Mouse (Mus musculus) common myeloid progenitor, adult 5-6 weeks (primary cell): ENCODE measurements at regions not wholly inside any gene's neighbourhood (a gene's known extent, or its start where the extent isn't known, plus 50 kb on each side); places are given as distances from the start of the nearest gene placed in this dataset.

Source experiments
- ATAC-seq: replicated peaks from 2 replicates; pipeline ENCODE4 v1.8.0; 2016; ENCODE audit warnings: low read depth, mild to moderate bottlenecking, moderate TSS enrichment, inconsistent platforms; ENCODE audit not compliant: poor library complexity, severe bottlenecking

GRCm38 (mm10) chr8:35983083-35983482 lies 217.5 kb downstream of the Gm19410 start:
- no peak for ATAC-seq

DNA sequence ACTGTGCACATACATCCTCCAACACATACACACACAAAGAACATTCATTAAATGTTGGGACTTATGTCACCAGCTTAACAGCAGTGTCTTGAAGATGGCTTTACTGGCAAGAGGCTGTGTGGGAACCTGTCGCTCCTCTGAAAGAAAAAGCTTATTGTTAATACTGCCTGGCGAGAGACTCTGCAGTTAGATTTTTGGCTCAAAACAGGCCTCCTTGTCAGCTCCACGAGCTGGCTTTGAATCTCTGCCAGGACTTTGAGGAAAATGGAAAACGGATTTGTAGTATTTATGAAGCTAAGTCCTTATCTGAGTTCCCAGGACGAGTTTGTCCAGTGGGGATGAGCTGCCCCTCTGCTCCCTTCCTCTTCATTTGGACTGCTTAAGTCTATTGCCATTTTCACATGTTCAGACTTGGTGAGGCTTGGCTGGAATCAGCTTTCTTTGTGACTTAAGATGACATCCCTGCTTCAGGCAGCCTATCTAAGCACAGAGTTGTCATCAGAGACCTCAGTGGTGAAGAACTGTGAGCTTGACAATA lies 219.6 kb downstream of the Gm19410 start:
- ATAC-seq: no peak

DNA sequence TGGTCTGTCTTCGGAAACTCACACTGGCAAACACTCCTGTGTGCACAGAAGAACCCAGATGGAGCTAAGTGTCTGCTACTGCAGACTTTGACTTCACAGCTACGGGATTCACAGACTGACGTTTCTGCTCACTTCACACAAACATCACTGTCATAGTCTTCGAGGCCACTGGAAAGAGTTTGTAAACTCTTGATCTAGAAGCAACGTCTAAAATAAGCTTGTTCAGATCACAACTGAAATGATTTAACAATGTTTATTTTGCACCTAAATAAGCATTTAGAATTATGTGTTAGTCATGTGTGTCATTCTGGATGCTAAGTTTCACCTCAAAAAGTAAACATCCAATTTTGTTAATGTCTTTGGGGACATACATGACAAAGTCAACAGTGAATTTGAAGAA lies 221.7 kb downstream of the Gm19410 start:
- ATAC-seq: no peak

GRCm38 (mm10) chr8:35991013-35991412 lies 225.4 kb downstream of the Gm19410 start:
- no peak for ATAC-seq

- no peak for ATAC-seq
These were observed 226.5 kb downstream of the Gm19410 start for GRCm38 (mm10) chr8:35991936-35992603.

DNA sequence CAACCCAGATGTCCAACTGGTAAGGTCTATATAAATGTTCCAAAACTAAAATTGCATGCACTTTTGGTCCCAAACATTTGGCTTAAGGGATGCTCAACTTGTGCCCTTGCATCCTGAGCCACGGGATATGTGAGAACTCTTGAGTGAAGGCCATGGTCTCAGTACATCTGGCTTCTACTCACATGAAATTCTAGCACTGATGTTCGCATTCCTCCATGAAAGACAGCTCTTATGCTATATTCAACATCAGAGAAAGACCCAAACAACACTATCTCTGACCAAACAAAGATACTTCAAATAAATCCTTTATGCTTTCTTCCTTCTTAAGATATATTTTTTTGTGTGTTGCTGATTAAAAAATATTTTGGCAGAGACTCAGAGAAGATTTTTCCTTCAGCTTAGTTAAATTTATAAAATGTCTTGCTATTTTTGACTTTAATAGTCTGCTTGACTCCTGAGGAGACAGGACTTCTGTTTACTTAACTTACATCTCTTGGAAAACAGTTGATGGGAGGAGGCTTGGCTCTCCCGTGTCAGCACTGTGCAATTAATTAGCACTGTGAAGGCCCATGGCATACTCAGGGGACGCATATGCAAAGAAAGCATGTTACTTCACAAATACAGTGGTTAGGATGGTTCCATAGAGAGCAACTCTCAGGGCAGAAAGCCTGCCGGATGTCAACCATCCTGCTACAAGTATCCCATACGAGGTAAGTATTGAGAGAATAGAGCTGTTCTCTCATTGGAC lies 230.9 kb downstream of the Gm19410 start:
- no peak for ATAC-seq

DNA sequence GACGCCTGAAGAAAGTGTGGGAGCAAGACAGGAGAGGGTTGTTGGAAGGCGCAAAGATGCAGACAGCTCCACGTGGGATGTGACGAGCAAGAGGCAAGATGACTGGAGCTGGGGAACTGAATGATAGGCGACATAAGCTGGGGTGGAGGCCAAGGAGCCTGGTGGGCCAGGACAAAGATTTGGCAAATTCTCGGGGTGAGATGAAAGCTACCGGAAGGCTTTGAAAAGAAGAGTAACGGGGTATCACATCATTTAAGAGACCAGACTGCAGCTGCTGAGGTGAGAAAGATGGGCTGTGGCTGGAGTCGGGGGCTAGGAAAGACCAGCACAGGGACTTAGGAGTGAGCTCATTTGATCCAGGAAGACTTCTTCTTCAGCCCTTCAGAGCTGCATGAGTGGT lies 234.0 kb downstream of the Gm19410 start:
- no peak for ATAC-seq

- no peak for ATAC-seq
These were observed 238.8 kb downstream of the Gm19410 start for GRCm38 (mm10) chr8:36004387-36004786.

DNA sequence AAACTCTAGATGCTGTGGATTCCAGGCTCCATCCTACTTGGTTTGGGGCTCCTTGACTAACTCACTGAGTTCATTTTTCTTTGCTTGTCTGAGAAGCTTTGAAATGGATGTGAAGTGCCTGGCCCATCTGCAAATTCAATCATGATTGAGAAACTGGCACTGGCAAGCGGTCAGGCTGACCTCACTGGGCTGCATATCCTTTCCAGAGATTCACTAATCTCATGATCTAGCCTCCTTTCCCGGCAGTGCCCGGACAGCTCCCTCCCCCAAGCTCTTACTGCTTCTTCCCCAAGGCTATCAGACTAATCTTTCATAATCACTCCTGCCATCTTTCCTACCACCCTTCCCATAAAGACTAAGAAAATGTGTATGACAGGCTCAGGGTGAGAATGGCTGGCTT lies 239.9 kb downstream of the Gm19410 start:
- ATAC-seq: no peak

DNA sequence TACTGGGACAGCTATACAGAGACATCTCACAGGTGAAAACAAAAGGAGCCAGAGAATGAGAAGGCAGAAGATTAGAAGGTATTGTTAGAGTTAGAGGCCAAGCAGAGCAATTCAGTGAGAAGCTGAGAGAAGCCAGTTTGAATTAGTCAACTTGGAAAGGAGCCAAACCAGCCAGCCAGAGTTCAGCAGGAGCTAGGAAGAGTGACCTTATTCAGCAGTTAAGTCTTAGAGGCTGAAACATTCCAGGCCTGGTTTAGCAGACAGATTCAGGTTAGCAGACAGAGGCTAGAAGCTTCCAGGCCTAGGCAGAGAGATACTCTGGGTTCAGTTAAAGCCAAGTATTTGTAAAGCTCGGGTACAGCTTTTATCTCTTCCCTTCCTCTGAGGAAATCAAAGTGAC lies 242.1 kb downstream of the Gm19410 start:
- no peak for ATAC-seq

DNA sequence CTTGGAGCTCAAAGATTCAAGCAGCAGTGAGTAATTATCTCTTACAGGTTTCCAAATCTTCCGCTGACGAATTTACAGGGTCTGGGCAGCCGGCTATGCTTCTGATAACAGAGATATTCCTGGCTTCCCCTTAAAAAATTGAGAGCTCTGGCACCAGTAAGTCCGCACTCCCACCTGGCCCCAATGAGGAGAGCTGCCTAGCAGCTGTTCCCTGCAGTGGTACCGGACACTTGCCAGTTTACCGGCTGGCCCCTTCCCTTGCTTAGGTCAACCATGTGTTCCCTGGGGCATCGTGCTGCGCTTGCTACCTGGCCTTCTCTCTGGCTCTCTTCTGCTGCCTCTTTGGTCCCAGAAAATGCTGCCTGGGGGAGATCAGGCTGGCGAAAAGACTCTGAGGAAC lies 244.0 kb downstream of the Gm19410 start:
- no peak for ATAC-seq

DNA sequence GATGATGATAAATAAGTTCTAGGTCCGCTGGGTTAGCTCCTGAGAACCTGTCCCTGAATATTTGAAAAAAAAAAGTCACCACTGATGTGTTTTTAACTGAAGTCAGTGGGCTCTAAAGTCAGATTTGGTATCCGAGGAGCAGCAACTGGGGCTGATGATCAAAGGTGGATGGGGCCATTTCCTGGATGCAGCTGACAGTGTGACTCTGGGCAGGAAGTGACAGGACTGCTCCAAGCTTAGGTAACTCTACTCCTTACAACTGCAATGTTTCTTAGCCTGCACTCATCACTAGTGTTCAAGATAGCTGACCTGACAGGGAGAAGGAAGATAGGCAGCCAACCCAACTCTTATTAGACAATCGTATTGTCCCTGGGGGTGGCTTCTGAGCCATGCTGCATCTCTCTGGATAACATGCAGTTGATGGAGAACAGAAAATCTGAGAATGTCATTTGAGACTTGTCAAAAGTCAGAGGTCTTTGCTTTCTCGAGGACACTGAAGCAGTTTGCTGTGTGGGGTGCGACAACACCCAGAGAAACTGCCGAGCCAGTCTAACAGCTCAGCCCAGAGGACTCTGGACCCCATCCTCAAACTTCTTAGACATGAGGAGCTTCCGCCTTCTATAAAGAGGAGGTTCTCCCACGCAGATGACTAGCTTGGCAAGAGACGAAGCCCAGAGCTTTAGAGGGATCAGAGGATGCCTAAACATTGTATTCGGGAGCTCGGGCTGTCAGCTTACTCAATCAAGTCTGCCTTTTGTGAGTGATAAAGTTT lies 245.0 kb downstream of the Gm19410 start:
- ATAC-seq: no peak

- ATAC-seq: no peak
These were observed 249.3 kb downstream of the Gm19410 start for GRCm38 (mm10) chr8:36014862-36015261.

- peak; percentile 61 for ATAC-seq
These were observed 250.9 kb downstream of the Gm19410 start for GRCm38 (mm10) chr8:36016321-36017114.

- ATAC-seq: peak; percentile 88
These were observed 253.6 kb downstream of the Gm19410 start for GRCm38 (mm10) chr8:36018993-36019753.

DNA sequence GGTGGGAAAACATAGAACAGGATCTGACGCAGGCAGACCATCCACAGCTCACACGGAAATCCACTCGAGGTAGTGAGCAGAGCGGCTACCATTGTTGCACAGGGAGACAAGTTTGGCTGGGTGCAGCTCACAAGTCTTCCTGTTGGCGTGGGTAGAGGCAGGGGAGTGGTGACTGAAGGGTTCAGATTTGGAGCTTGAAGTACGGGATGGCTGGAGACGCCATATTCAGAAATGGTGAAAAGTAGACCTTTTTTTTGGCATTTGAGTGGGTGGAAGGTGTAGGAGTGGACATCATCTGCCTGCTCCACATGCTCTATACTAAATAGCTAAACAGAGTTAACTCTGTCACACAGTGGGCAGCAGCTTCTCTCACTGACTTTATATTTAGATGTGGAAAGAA lies 254.3 kb downstream of the Gm19410 start:
- ATAC-seq: no peak

DNA sequence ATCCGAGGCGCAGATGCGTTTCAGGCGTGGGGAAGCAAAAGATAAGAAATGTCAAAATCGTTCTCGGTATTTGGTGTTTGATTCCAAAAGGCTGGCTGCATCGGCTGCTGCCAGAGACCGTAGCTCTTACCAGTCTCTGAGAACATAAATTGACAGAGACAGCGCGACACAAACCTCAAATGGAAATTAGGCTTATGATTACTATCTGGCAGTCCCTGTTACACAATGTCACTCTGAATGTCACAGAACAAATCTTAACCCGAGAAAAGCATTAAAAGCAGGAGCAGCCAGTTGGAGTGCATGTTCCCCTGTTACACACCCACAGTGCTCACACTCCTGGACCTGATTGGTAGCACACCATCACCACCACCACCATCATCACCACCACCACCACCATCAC lies 262.0 kb downstream of the Gm19410 start:
- ATAC-seq: no peak

GRCm38 (mm10) chr8:36028121-36028955 lies 262.7 kb downstream of the Gm19410 start:
- ATAC-seq: peak; percentile 88
